Mouse (Mus musculus) splenic B cell, adult 2 months (primary cell): ENCODE measurements around the gene Gja4.

Source experiments
- DNase-seq: peaks from one replicate; pipeline ENCODE4 v3.0.0-alpha.2; 2011; ENCODE audit warnings: low read depth, low spot score
- H3K27me3 ChIP-seq: 2 replicates; pipeline ENCODE4 v1.6.1; 2012; ENCODE audit warnings: mild to moderate bottlenecking, low read length, moderate library complexity, mixed read lengths; ENCODE audit not compliant: control insufficient read depth, poor library complexity, insufficient read depth, severe bottlenecking
- H3K36me3 ChIP-seq: 2 replicates; pipeline ENCODE4 v1.6.1; 2012; ENCODE audit warnings: mild to moderate bottlenecking, low read length, moderate library complexity, mixed read lengths; ENCODE audit not compliant: control insufficient read depth, poor library complexity, insufficient read depth, severe bottlenecking

The Gja4 gene

DNA sequence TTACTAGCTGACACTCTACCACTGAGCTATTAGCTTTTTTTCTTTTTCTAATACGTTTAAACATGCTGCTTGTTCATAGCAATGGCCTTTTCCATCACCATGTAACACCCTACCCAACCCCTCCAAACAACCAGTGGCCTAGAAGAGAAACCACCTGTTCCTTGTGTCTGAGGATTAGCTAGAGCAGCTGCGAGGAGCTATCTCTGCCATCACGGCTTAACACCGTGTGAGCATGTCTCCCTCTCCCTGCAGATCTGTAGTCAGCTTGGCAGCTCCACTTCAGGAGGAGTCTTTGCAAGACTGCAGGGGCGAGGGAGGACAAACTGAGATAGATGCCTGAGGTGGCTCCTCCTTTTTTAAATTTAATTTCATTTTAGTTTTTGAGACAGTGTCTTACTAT, 13.3 kb downstream of the Gja4 start:
- Histone ChIP-seq H3K36me3 (no peaks in the 10 kb centered on the region), H3K27me3 (no peaks in the 10 kb centered on the region)
- DNase-seq: no peak

DNA sequence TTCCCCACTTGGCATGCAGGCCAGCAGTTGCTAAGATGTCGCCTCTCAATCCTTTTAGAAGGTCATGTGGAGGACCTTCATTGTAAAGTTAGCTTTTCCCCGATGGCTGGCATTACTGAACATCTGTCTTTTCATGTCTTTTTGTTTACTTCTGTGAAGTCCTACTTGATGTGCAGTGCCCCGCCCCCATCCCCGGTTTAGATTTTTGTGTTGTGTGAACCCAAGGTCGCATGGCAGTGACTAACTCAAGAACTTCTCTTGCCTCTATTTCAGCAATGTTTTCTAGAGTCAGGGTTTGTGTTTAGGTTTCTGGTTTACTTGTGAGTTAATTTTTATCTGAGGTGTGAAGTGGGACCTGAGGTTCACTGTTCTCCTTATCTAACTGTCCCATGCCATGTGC, 21.2 kb downstream of the Gja4 start:
- H3K36me3 ChIP-seq: no peaks in the 10 kb centered on the region
- H3K27me3 ChIP-seq: no peaks in the 10 kb centered on the region
- no peak for DNase-seq

DNA sequence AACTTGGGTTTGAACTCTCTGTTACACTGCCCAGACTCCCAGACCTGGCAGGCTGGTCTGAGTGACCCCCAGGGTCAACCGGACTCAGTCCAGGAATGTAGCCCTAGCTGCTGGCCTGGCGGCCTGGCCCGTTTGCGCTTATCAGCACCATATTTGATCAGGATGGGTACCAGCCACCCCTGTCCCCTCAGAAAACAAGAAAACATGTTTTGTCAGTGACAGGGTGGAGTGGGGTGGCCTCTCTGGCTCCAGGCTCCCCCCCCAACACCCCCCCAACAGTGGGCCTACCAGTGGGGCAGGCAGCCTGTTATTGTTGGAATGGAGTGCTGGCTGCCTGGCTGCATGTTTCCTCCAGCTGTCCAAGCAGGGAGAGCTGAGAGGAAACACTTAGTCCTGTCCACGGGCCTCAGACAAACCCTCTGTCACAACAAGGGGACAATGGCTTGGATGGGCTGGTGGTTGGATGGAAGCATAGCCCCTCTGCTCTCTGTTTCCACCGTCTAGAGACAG, 24.7 kb downstream of the Gja4 start:
- Histone ChIP-seq H3K27me3 (no peaks in the 10 kb centered on the region), H3K36me3 (no peaks in the 10 kb centered on the region)
- DNase-seq: no peak

DNA sequence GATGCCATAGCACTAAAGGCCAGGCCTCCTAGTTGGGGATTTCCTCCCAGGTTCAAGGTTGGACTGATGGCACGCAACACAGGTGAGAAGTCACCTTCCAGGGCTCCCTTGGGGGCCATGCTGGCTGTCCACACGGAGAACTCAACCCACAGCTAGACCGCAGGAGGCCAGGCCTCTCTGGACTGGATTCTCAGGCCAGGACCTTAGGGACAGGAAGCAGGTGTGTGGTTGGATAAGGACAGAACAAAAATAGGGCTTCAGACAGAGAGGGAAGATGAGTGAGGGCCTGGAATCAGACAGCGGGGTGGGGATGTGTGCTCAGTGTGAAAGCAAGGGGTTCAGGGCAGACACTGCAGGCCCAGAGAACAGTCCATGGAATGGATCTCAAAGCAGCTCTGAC, 26.9 kb downstream of the Gja4 start:
- no peaks in the 10 kb centered on the region for H3K27me3 ChIP-seq
- no peaks in the 10 kb centered on the region for H3K36me3 ChIP-seq
- no peak for DNase-seq

- no peaks in the 10 kb centered on the region for H3K27me3 ChIP-seq
- no peak for DNase-seq
- no peaks in the 10 kb centered on the region for H3K36me3 ChIP-seq
Measured at GRCm38 (mm10) chr4:127279241-127279640, 34.6 kb downstream of the Gja4 start.

DNA sequence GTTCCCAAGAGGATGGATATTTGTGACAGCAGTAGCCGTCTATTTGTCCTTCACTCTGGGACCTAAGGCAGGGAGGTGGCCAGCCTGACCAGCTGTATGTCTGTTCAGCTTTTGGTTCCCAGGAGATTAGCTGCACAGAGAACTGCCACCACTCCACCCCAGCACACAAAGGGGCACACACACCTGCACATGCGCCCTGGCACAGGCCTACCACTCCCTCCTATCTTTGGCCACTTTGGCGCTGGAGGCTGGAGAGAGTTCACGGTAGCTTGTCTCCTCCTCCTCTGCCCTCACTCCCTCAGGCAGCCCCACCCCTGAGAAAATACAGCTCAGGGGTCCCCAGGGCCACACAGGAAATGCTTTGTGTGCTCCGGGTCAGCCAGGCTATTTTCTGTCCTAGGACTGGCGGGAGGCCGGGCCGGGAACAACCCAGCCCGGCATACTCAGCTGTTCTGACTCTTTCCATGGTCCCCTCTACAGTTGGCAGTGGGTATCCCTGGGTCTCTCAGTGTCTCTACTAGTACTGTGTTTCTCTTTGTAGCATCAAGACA, 35.3 kb downstream of the Gja4 start:
- DNase-seq: no peak
- Histone ChIP-seq H3K27me3 (no peaks in the 10 kb centered on the region), H3K36me3 (no peaks in the 10 kb centered on the region)

DNA sequence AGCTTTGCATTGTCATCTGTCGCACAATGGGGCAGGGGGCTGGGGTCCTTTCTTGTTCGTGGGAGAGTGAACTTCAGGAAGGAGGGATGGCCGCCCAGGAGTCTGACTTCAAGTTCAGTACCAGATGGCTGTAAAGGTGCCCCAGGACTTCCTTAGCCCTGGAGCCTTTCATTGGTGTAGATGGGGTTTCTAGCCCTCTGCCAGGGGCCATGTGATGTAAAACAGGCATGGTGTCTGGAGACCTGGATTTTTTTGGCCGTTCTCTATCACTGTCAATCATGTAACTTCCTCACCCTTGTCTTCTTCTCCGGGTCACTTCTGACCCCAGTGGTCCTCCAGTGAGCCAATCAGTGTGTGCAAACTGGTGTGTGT, 49.7 kb downstream of the Gja4 start:
- DNase-seq: no peak
- no peaks in the 10 kb centered on the region for H3K27me3 ChIP-seq
- H3K36me3 ChIP-seq: no peaks in the 10 kb centered on the region

- Histone ChIP-seq H3K27me3 (no peaks in the 10 kb centered on the region), H3K36me3 (no peaks in the 10 kb centered on the region)
- DNase-seq: no peak
Measured at GRCm38 (mm10) chr4:127263438-127264182, 50.2 kb downstream of the Gja4 start.

GRCm38 (mm10) chr4:127261601-127262000, 52.2 kb downstream of the Gja4 start:
- H3K36me3 ChIP-seq: no peaks in the 10 kb centered on the region
- DNase-seq: no peak

More at GRCm38 (mm10) chr4:127261601-127262000, 52.2 kb downstream of the Gja4 start:
- no peaks in the 10 kb centered on the region for H3K27me3 ChIP-seq
